Mouse (Mus musculus): ENCODE results near the gene Fbp2.

DNA sequence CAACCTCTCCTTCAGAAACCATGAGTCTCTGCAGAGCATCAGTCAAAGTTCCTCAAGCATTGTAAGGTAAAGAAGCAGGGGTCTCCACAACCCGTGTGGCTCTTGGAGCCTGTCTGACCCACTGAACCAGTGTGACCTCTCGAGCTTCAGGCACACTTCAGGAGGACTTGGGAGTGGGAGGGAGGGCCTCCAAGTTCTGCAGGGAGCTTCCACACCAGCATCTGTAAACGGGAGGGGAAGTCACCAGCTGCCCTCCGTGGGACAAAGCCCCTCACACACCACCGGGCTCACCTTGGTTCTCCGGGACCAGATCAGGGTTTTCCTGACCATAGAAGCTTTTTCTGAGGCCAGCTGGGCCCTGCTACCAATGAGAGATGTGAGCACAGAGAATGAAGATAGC lies 21.2 kb upstream of the Fbp2 start:
- TF ChIP-seq CTCF (IDR thresholded peaks at IDR 0.05; ENCODE audit: low read depth, low read length) (no peak), POLR2A (IDR thresholded peaks at IDR 0.05; ENCODE audit: extremely low read depth, insufficient read depth, low read length) (no peak)

Data from liver, adult 2 months (tissue).